Mouse (Mus musculus) v-Abl transformed pro-B cells (cell line): ENCODE measurements around the gene Zfp692.
"Not testable (repeated sequence)": the region's sequence is repeated elsewhere in the genome, so short reads cannot be mapped to it uniquely, and the experiment has no call there.

Experiments
- in situ Hi-C, 2 experiments: fragments of 400-800 bp; cut with MboI; formaldehyde crosslinking; loops; one replicate each; pipeline ENCODE4 v1.15.1; 2025; ENCODE audit not compliant: unreplicated experiment in 2 of 2

Zfp692 gene

DNA sequence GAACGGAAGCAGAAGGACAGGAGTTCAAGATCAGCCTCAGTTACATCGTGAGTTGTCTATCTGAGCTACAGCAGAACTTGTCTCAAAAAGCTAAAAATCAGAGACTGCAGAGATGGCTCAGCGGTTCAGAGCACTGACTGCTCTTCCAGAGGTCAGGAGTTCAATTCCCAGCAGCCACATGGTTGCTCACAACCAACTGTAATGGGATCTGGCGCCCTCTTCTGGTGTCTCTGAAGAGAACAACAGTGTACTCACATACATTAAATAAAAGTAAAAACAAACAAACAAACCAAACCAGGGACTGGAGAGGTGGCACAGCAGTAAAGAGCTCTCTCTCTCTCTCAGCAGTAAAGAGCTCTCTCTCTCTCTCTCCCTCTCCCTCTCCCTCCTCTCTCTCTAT is 43.8 kb downstream of the Zfp692 start:
- in situ Hi-C loops = no loop called here

DNA sequence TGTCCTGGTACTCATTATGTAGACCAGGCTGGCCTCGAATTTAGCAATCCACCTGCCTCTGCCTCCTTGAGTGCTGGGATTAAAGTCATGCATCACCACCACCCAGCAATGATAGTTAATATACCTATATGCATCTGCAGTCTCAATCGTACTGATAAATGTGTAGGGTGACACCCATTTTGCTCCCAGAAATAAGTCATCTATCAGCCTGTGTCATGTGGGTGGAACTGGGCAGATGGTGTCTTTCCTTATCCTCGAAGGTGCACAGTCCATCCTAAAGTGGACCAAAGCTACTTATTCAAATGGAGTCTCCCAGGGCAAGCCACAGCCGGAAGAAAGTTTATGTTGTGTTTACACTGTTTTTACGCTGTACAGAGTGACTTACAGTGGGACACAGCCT is 44.3 kb downstream of the Zfp692 start:
- in situ Hi-C loops = no loop called here

DNA sequence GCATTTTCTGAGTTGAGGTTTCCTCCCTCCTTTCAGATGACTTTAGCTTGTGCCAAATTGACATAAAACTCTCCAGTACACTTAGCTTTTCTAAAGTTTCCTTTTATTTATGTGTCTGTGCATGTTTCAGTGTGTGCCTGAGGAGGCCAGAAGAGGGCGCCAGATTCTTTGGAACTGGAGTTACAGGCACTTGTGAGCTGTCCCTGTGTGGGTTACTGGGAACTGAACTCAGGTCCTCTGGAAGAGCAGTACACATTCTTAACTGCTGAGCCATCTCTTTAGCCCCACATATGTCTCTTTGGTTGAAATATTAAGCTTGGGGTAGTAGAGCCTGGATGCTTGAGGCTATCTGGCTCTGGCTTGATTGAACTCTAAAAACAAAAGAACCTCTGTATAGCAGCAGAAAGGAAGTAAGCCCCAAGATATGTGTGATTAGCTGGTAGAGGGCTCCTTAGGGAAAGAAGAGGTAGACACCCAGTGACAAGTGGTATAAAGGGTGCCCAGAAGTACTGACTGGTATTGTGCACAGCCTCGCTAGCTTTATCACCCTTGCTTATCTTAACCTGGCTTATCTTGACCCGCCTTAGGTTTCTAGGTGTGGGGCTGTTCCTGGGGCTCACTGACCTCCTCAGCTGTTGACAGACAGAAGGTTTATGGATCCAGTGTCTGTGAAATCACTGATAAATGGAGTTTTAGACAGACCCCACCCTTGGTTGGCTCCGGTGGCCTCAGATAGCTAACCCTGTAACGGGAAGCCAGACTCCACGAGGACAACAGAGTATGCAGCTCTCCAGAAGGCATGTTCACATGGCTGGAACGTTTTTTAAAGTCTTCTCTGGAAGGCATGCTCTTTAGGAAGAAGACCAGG is 46.0 kb downstream of the Zfp692 start:
- in situ Hi-C loops = no loop called here

DNA sequence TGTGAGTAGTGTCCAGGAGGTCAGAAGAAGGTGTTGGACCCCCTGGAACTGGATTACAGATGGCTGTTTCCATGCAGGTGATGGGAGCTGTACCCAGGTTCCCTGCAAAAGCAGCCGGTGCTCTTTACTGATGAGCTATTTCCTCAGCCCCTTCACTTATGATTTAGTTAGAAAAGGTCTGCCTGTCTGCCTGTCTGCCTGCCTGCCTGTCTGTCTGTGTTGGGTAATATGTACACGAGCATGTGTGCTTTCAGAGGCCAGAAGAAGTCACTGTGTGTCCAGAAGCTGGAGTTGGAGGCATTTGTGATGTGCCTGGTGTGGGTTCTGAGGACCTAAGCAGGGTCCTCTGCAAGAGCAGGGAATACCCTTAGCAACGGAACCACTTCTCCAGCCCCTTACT is 46.8 kb downstream of the Zfp692 start:
- in situ Hi-C loops = no loop called here

DNA sequence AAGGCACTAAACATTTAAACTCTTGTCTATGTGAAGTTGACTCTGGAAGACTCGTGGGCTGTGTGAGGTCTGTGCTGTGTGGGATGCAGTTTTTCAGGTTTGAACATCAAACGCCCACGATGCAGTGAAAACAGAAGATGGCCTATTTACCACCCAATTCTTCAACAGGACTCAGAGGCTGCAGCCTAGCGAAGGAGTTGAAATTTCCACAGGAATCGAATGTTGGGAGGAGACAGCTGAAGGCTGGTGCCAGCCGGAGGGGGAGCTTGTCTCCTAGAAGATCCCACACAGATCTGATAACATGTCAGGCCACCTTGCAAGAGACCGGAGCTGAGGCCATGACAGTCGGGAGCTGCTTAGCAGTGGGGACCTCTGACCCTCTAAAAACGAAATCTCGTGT is 47.6 kb downstream of the Zfp692 start:
- in situ Hi-C loops = no loop called here

DNA sequence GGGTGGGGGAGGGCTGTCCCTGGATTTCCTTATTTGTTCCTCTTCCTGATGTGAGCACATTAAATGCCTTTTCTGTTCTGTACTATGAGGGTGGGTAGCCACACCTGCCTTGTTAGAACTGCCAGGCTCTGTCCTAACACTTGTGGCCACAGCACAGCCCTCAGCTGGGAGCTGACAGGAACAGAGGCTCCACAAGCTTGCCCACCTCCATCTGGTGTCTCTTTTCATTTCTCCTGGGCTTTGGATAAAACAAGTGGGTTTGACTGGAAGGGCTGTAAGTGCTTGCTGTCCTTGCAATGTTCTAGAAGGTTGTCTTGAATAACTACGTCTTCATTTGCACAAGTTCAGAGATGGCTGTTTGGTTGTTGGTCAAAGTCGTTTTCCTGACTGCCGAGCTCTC is 48.1 kb downstream of the Zfp692 start:
- in situ Hi-C loops = no loop called here

DNA sequence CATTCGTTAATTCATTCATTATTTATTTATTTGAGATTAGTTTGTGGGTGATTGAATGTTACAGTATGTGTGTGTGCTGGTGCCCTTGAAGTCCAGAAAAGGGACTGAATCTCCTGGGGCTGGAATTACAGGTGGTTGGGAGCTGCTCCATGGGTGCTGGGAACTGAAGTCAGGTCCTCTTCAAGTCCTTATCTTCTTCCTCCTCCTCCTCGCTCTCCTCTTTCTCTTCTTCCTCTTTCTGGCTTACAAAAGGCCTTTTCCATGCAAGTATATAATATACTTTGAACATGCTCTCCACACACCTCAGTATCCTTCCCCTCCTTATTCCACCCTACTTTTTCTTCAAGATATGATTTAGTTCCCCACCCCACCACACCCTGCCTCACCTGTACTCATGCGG is 50.2 kb downstream of the Zfp692 start:
- in situ Hi-C loops = no loop called here

DNA sequence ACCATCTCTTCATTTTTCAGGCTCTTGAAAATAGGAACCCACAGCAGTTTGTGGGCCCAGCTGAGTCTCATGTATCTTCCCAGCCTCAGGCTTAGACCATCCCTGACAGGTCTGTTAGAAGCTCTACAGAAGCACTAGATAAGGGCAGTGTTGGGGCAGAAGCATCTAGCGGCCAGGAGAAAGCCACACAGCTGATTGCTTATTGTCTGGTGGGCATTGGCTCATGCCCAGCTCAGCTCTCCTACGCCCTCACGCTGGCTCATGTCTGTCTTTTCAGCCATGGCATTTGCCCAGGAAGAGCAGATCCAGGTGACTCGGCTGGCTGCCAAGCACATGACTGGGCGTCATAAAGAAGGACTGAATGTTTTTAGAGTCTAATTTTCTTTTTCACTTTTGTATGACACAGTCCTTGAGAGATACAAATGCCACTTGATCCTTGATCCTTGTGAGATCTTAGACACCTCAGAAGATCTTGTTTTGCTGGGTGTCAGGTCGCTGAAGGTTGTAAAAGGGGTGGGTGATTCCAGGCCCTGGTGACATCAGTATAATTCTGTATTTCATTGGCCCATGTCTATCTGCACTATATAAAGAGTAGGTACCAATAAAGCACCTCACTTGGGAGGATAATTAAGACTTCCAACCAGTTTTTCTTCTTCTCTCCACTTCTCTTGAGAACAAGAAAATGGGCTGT is 51.1 kb downstream of the Zfp692 start:
- in situ Hi-C loops = no loop called here

DNA sequence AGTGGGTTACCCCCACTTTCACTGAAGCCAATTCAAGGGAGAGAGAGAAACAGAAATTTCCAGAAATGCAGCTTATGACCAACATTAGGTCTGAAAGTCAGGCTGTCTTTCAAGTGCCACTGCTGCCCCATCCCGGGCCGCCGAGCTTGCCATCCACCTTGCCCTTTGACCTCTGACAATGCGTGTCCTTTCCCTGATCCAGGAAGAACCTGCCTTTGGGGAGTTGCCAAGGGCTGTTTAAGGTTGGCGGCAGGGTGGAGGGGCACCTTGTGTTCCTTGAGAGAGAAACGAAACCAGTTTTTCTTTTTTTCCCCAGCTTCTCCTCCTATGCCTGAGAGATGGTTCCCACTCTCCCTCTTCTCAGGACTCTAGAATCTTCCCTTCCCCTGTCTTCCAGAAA is 55.7 kb downstream of the Zfp692 start:
- in situ Hi-C loops = not testable (repeated sequence)
